Mouse (Mus musculus): ENCODE data around the gene Atm.

- TF ChIP-seq POLR2A (IDR thresholded peaks at IDR 0.05; ENCODE audit: insufficient read depth, low read depth, low read length), result no peak
- no peak for TF ChIP-seq CTCF (IDR thresholded peaks at IDR 0.05; ENCODE audit: insufficient read depth, low read depth, low read length)
Measured at GRCm38 (mm10) chr9:53450609-53451008, 85.9 kb downstream of the Atm start.

Data from olfactory bulb, adult 2 months (tissue).